Mouse (Mus musculus): ENCODE measurements around the gene H2-Aa. TPM values are rescaled to one million over a fixed set of nuclear protein-coding genes. Genes with fewer than 3 reads are reported as not detected.

H2-Aa gene
- polyA plus RNA-seq, 2 experiments: 1.1 to 1.8 TPM

- Histone ChIP-seq H3K4me1 (replicated peaks; ENCODE audit: control insufficient read depth in 2 of 2, insufficient read depth in 2 of 2, low read length in 1 of 2) (no peaks in the 10 kb centered on the region), H3K9me3 (ENCODE audit: control insufficient read depth, low read length) (no peaks in the 10 kb centered on the region), H3K27me3 (ENCODE audit: control insufficient read depth, insufficient read depth, low read length) (no peaks in the 10 kb centered on the region), H3K9ac (replicated peaks) (no peak overlapping the region), H3K36me3 (replicated peaks; ENCODE audit: control insufficient read depth, insufficient read depth, low read depth) (no peaks in the 10 kb centered on the region), H3K4me3 (ENCODE audit: insufficient read depth in 1 of 2, low read depth in 2 of 2, low read length in 2 of 2) (no peak overlapping the region), H3K27ac (no peak overlapping the region), H3K4me2 (ENCODE audit: low read depth) (no peak overlapping the region)
- no peak for ATAC-seq (ENCODE audit: insufficient read depth)
- no peak for TF ChIP-seq CTCF (IDR thresholded peaks at IDR 0.05; ENCODE audit: low read depth)
- no peak for TF ChIP-seq EP300 (IDR thresholded peaks at IDR 0.05; ENCODE audit: low read depth)
- no peak for DNase-seq (ENCODE audit: low read depth in 3 of 3, low spot score in 3 of 3)
- WGBS (ENCODE audit: insufficient replicate concordance): 64% methylated on average over 4 of the region's 4 CpGs
These were observed 14.1 kb upstream of the H2-Aa start for GRCm38 (mm10) chr17:34301670-34302190.

- peaks cover 0 to under 1% of the 10 kb centered on the region in 2 experiments; a peak in 1 of 4 replicates for H3K4me1 ChIP-seq (replicated peaks; ENCODE audit: control insufficient read depth in 2 of 2, insufficient read depth in 2 of 2, low read length in 1 of 2)
- ATAC-seq (ENCODE audit: insufficient read depth): no peak
- no peak for DNase-seq (ENCODE audit: low read depth in 3 of 3, low spot score in 3 of 3)
- no peaks in the 10 kb centered on the region for H3K9me3 ChIP-seq (ENCODE audit: control insufficient read depth, low read length)
- TF ChIP-seq EP300 (IDR thresholded peaks at IDR 0.05; ENCODE audit: low read depth) (no peak), CTCF (IDR thresholded peaks at IDR 0.05; ENCODE audit: low read depth) (no peak)
- H3K27me3 ChIP-seq (ENCODE audit: control insufficient read depth, insufficient read depth, low read length): no peaks in the 10 kb centered on the region
- no peak overlapping the region for H3K4me3 ChIP-seq (ENCODE audit: insufficient read depth in 1 of 2, low read depth in 2 of 2, low read length in 2 of 2)
- no peak overlapping the region for H3K9ac ChIP-seq (replicated peaks)
- no peaks in the 10 kb centered on the region for H3K36me3 ChIP-seq (replicated peaks; ENCODE audit: control insufficient read depth, insufficient read depth, low read depth)
- WGBS (ENCODE audit: insufficient replicate concordance): 62% methylated on average over 23 of the region's 23 CpGs
- no peak overlapping the region for H3K27ac ChIP-seq
- H3K4me2 ChIP-seq (ENCODE audit: low read depth): no peak overlapping the region
These were observed 13.3 kb upstream of the H2-Aa start for GRCm38 (mm10) chr17:34300691-34301566.

- Histone ChIP-seq H3K4me3 (ENCODE audit: insufficient read depth in 1 of 2, low read depth in 2 of 2, low read length in 2 of 2) (no peak overlapping the region), H3K4me2 (ENCODE audit: low read depth) (no peak overlapping the region), H3K9ac (replicated peaks) (no peak overlapping the region), H3K4me1 (replicated peaks; ENCODE audit: control insufficient read depth in 2 of 2, insufficient read depth in 2 of 2, low read length in 1 of 2) (peaks cover 0 to 3% of the 10 kb centered on the region in 2 experiments; a peak in 1 of 4 replicates), H3K9me3 (ENCODE audit: control insufficient read depth, low read length) (no peaks in the 10 kb centered on the region), H3K27ac (no peak overlapping the region), H3K27me3 (ENCODE audit: control insufficient read depth, insufficient read depth, low read length) (no peaks in the 10 kb centered on the region), H3K36me3 (replicated peaks; ENCODE audit: control insufficient read depth, insufficient read depth, low read depth) (no peaks in the 10 kb centered on the region)
- 81% methylated on average over 8 of the region's 8 CpGs for WGBS (ENCODE audit: insufficient replicate concordance)
- DNase-seq (ENCODE audit: low read depth in 3 of 3, low spot score in 3 of 3): no peak
- no peak for TF ChIP-seq EP300 (IDR thresholded peaks at IDR 0.05; ENCODE audit: low read depth)
- no peak for TF ChIP-seq CTCF (IDR thresholded peaks at IDR 0.05; ENCODE audit: low read depth)
- ATAC-seq (ENCODE audit: insufficient read depth): no peak
These were observed 12.4 kb upstream of the H2-Aa start for GRCm38 (mm10) chr17:34300071-34300470.

- WGBS (ENCODE audit: insufficient replicate concordance): 49% methylated on average over 3 of the region's 3 CpGs
These were observed 11.7 kb upstream of the H2-Aa start for GRCm38 (mm10) chr17:34299356-34299755.

More at GRCm38 (mm10) chr17:34299356-34299755, 11.7 kb upstream of the H2-Aa start:
- peaks cover 0 to 3% of the 10 kb centered on the region in 2 experiments; a peak in 1 of 4 replicates for H3K4me1 ChIP-seq (replicated peaks; ENCODE audit: control insufficient read depth in 2 of 2, insufficient read depth in 2 of 2, low read length in 1 of 2)
- no peak overlapping the region for H3K4me3 ChIP-seq (ENCODE audit: insufficient read depth in 1 of 2, low read depth in 2 of 2, low read length in 2 of 2)
- H3K9ac ChIP-seq (replicated peaks): no peak overlapping the region
- no peak overlapping the region for H3K27ac ChIP-seq
- no peaks in the 10 kb centered on the region for H3K9me3 ChIP-seq (ENCODE audit: control insufficient read depth, low read length)
- no peaks in the 10 kb centered on the region for H3K36me3 ChIP-seq (replicated peaks; ENCODE audit: control insufficient read depth, insufficient read depth, low read depth)
- TF ChIP-seq CTCF (IDR thresholded peaks at IDR 0.05; ENCODE audit: low read depth): no peak
- TF ChIP-seq EP300 (IDR thresholded peaks at IDR 0.05; ENCODE audit: low read depth): no peak
- no peak for ATAC-seq (ENCODE audit: insufficient read depth)
- no peak for DNase-seq (ENCODE audit: low read depth in 3 of 3, low spot score in 3 of 3)
- no peaks in the 10 kb centered on the region for H3K27me3 ChIP-seq (ENCODE audit: control insufficient read depth, insufficient read depth, low read length)
- H3K4me2 ChIP-seq (ENCODE audit: low read depth): no peak overlapping the region
